In genomic region chr12:35046310-35046998, GRCm38 (mm10) we compare ENCODE assay signal across 7 mouse cellular contexts. TPM values are rescaled to one million over a fixed set of nuclear protein-coding genes. Genes with fewer than 3 reads are reported as not detected.
DNase-seq lines count a peak whose midpoint lies in the region; ATAC-seq and TF ChIP-seq lines count a peak whose summit lies in the region.

No protein-coding gene starts in this region.

- no peaks in the 10 kb centered on the region for H3K9me3 ChIP-seq in hindbrain, embryonic 13.5 days

- no peaks in the 10 kb centered on the region for H3K36me3 ChIP-seq in spleen, adult 2 months (ENCODE audit: control insufficient read depth, insufficient read depth, low read length)
- no peaks in the 10 kb centered on the region for H3K36me3 ChIP-seq in hindbrain, embryonic 13.5 days

- H3K27me3 ChIP-seq in spleen, adult 2 months (ENCODE audit: control insufficient read depth, insufficient read depth, low read length), result no peaks in the 10 kb centered on the region
- peaks cover 9% of the 10 kb centered on the region; the same call in 1 of the 2 replicates for H3K27me3 ChIP-seq in hindbrain, embryonic 13.5 days

- H3K27ac ChIP-seq in spleen, adult 2 months (ENCODE audit: insufficient read depth, low read length), result peak overlapping the region; percentile 97
- peak overlapping the region; percentile 97 for H3K27ac ChIP-seq in hindbrain, embryonic 13.5 days

- ATAC-seq in hindbrain, embryonic 13.5 days (ENCODE audit: low FRiP score), result peak; percentile 82
- ATAC-seq in megakaryocyte progenitor cell, adult 5-6 weeks (replicated peaks; ENCODE audit: poor library complexity), result peak; percentile 51

- peak overlapping the region; percentile 95 for H3K4me3 ChIP-seq in spleen, adult 2 months (ENCODE audit: extremely low read depth, insufficient read depth, insufficient read length)
- peak overlapping the region; percentile 96 for H3K4me3 ChIP-seq in hindbrain, embryonic 13.5 days

- TF ChIP-seq POLR2A in spleen, adult 2 months (IDR thresholded peaks at IDR 0.05; ENCODE audit: low read depth, low read length), result no peak

- peak overlapping the region; percentile 85 for H3K4me2 ChIP-seq in hindbrain, embryonic 13.5 days

- no peak for DNase-seq in spleen, adult 2 months (ENCODE audit: low read depth in 1 of 2, low spot score in 2 of 2)
- DNase-seq in spleen, postnatal 36 days (ENCODE audit: low spot score in 2 of 2), result no peak
- peak; percentile 41 for DNase-seq in c-Kit-positive CD71-negative TER-119-negative erythroid progenitor cells, embryonic 14.5 days (ENCODE audit: low read depth)
- no peak for DNase-seq in urinary bladder, postnatal 36 days (ENCODE audit: low spot score in 2 of 2)
- no peak for DNase-seq in frontal cortex, postnatal 10 days (ENCODE audit: low spot score in 2 of 2)

- WGBS in spleen, adult 2 months, result under 1% methylated on average over 36 of the region's 36 CpGs
- under 1% methylated on average over 36 of the region's 36 CpGs for WGBS in hindbrain, embryonic 13.5 days

- TF ChIP-seq CTCF in spleen, adult 2 months (IDR thresholded peaks at IDR 0.05; ENCODE audit: extremely low read depth, insufficient read depth, insufficient read length, insufficient replicate concordance), result no peak

- H3K9ac ChIP-seq in hindbrain, embryonic 13.5 days, result peak overlapping the region; percentile 98

- H3K4me1 ChIP-seq in spleen, adult 2 months (ENCODE audit: control insufficient read depth, insufficient read depth, insufficient read length), result peaks cover 4% of the 10 kb centered on the region; the same call in 1 of the 2 replicates
- peaks cover 20% of the 10 kb centered on the region for H3K4me1 ChIP-seq in hindbrain, embryonic 13.5 days (replicated peaks)

RNA-seq across cellular contexts. Expression of gene Snx13, which starts 0.5 kb away (rescaled TPM):
- 2.4 and 2.5 TPM in 2 replicates for polyA plus RNA-seq in spleen, adult 2 months (2012; rRNA removed)
- polyA plus RNA-seq in hindbrain, embryonic 13.5 days (2015; fragmentation: Nextera tagmentation; extraction: Ambion mirVana), result 28.0 and 28.2 TPM in 2 replicates
- total RNA-seq in megakaryocyte progenitor cell, adult 5-6 weeks (2015), result 16.9 and 20.6 TPM in 2 replicates
- total RNA-seq in megakaryocyte progenitor cell, adult 5-6 weeks (2017), result 23.2 and 42.2 TPM in 2 replicates
